Mouse (Mus musculus) embryonic fibroblast, embryonic 13.5 days (primary cell): ENCODE data around the gene Cntd1.

Source experiments
- CTCF ChIP-seq: IDR thresholded peaks from 2 replicates; pipeline ENCODE4 v1.5.1; 2011; ENCODE audit warnings: mild to moderate bottlenecking, control low read depth, low read length, moderate library complexity, borderline replicate concordance; ENCODE audit not compliant: insufficient read depth
- POLR2A ChIP-seq: IDR thresholded peaks from 2 replicates; pipeline ENCODE4 v1.6.1; 2011; ENCODE audit warnings: low read depth, mild to moderate bottlenecking, control low read depth, low read length, moderate library complexity

- TF ChIP-seq CTCF (no peak), POLR2A (no peak)
Measured at GRCm38 (mm10) chr11:101272446-101272845, 6.4 kb upstream of the Cntd1 start.
